Mouse (Mus musculus): ENCODE measurements at regions not wholly inside any gene's neighbourhood (a gene's known extent, or its start where the extent isn't known, plus 50 kb on each side); places are given as distances from the start of the nearest gene placed in this dataset.

GRCm38 (mm10) chr15:28560035-28560434 lies 356.5 kb downstream of the Dnah5 start:
- POLR2A ChIA-PET: no interaction called here

GRCm38 (mm10) chr15:28595294-28595693 lies 391.7 kb downstream of the Dnah5 start:
- ATAC-seq: no peak
- in situ Hi-C loops (cut with MboI; ENCODE audit: low pct_unique_long_range_greater_than_20kb): no loop called here
- DNase-seq (ENCODE audit: low read depth, low spot score): no peak
- no peak for TF ChIP-seq CTCF (IDR thresholded peaks at IDR 0.05)
- ChIA-PET CTCF (no interaction called here), POLR2A (interaction anchor here (1.0 kb wide), 1 partner anchor 9 kb away, joined by 4 read pairs; no protein-coding TSS in a partner anchor)
- peaks cover 15% of the 10 kb centered on the region for H3K27me3 ChIP-seq

More at GRCm38 (mm10) chr15:28560035-28560434, 356.5 kb downstream of the Dnah5 start:
- H3K27me3 ChIP-seq: no peaks in the 10 kb centered on the region
- in situ Hi-C loops (cut with MboI; ENCODE audit: low pct_unique_long_range_greater_than_20kb): no loop called here
- TF ChIP-seq CTCF (IDR thresholded peaks at IDR 0.05): no peak
- ATAC-seq (no peak), DNase-seq (ENCODE audit: low read depth, low spot score) (no peak)
- CTCF ChIA-PET: no interaction called here

- in situ Hi-C loops (cut with MboI; ENCODE audit: low pct_unique_long_range_greater_than_20kb): no loop called here
- CTCF ChIA-PET: no interaction called here
- POLR2A ChIA-PET: no interaction called here
- no peak for TF ChIP-seq CTCF (IDR thresholded peaks at IDR 0.05)
- DNase-seq (ENCODE audit: low read depth, low spot score) (no peak), ATAC-seq (no peak)
- peaks cover 15% of the 10 kb centered on the region for H3K27me3 ChIP-seq
Observed at GRCm38 (mm10) chr15:28595725-28596124, 392.2 kb downstream of the Dnah5 start.

- ATAC-seq: no peak
- in situ Hi-C loops (cut with MboI; ENCODE audit: low pct_unique_long_range_greater_than_20kb): no loop called here
- CTCF ChIA-PET: interaction anchor here (1.3 kb wide), 1 partner anchor 12 kb away, joined by 3 read pairs; no protein-coding TSS in a partner anchor
- TF ChIP-seq CTCF (IDR thresholded peaks at IDR 0.05): no peak
- POLR2A ChIA-PET: no interaction called here
- DNase-seq (ENCODE audit: low read depth, low spot score): no peak
- peaks cover 4% of the 10 kb centered on the region for H3K27me3 ChIP-seq
Observed at GRCm38 (mm10) chr15:28600132-28600531, 396.6 kb downstream of the Dnah5 start.

- H3K27me3 ChIP-seq: no peaks in the 10 kb centered on the region
- in situ Hi-C loops (cut with MboI; ENCODE audit: low pct_unique_long_range_greater_than_20kb): no loop called here
- no peak for ATAC-seq
- no peak for TF ChIP-seq CTCF (IDR thresholded peaks at IDR 0.05)
- DNase-seq (ENCODE audit: low read depth, low spot score): no peak
- ChIA-PET CTCF (no interaction called here), POLR2A (no interaction called here)
Observed at GRCm38 (mm10) chr15:28615662-28616061, 412.1 kb downstream of the Dnah5 start.

- no peaks in the 10 kb centered on the region for H3K27me3 ChIP-seq
- ATAC-seq: no peak
- ChIA-PET POLR2A (no interaction called here), CTCF (no interaction called here)
- no peak for DNase-seq (ENCODE audit: low read depth, low spot score)
- in situ Hi-C loops (cut with MboI; ENCODE audit: low pct_unique_long_range_greater_than_20kb): no loop called here
- no peak for TF ChIP-seq CTCF (IDR thresholded peaks at IDR 0.05)
Observed at GRCm38 (mm10) chr15:28640349-28640748, 436.8 kb downstream of the Dnah5 start.

GRCm38 (mm10) chr15:28645122-28645521 lies 441.6 kb downstream of the Dnah5 start:
- no peak for DNase-seq (ENCODE audit: low read depth, low spot score)
- ChIA-PET POLR2A (no interaction called here), CTCF (no interaction called here)
- H3K27me3 ChIP-seq: no peaks in the 10 kb centered on the region
- in situ Hi-C loops (cut with MboI; ENCODE audit: low pct_unique_long_range_greater_than_20kb): no loop called here
- TF ChIP-seq CTCF (IDR thresholded peaks at IDR 0.05): no peak
- ATAC-seq: no peak

- no peaks in the 10 kb centered on the region for H3K27me3 ChIP-seq
- ChIA-PET CTCF (no interaction called here), POLR2A (no interaction called here)
- no peak for DNase-seq (ENCODE audit: low read depth, low spot score)
- in situ Hi-C loops (cut with MboI; ENCODE audit: low pct_unique_long_range_greater_than_20kb): no loop called here
- no peak for ATAC-seq
- no peak for TF ChIP-seq CTCF (IDR thresholded peaks at IDR 0.05)
Observed at GRCm38 (mm10) chr15:28653996-28654395, 450.4 kb downstream of the Dnah5 start.

- peak; percentile 42 for TF ChIP-seq CTCF (IDR thresholded peaks at IDR 0.05)
- no peak for ATAC-seq
- H3K27me3 ChIP-seq: no peaks in the 10 kb centered on the region
- POLR2A ChIA-PET: no interaction called here
- CTCF ChIA-PET: no interaction called here
- DNase-seq (ENCODE audit: low read depth, low spot score): no peak
- in situ Hi-C loops (cut with MboI; ENCODE audit: low pct_unique_long_range_greater_than_20kb): no loop called here
Observed at GRCm38 (mm10) chr15:28663847-28664602, 460.5 kb downstream of the Dnah5 start.
